Mouse (Mus musculus) lung, adult 2 months (tissue): Measurements from ENCODE around the gene Mettl7a2.
"Not testable (repeated sequence)": the region's sequence is repeated elsewhere in the genome, so short reads cannot be mapped to it uniquely, and the experiment has no call there.

Experiments used
- CTCF ChIP-seq: fragments of 200-500 bp; IDR thresholded peaks from 2 replicates; pipeline ENCODE4 v1.5.1; 2011; ENCODE audit warnings: mild to moderate bottlenecking, low read length, control low read depth; ENCODE audit not compliant: insufficient read depth
- POLR2A ChIP-seq: fragments of 200-500 bp; IDR thresholded peaks from 2 replicates; pipeline ENCODE4 v1.6.1; 2011; ENCODE audit warnings: low read depth, mild to moderate bottlenecking, control low read depth, low read length, borderline replicate concordance; ENCODE audit errors: extremely low read depth

GRCm38 (mm10) chr15:100365967-100366366 lies 13.0 kb downstream of the Mettl7a2 start:
- TF ChIP-seq CTCF, POLR2A: not testable (repeated sequence)
